Mouse (Mus musculus): ENCODE data around the gene Chp2. TPM values are rescaled to one million over a fixed set of nuclear protein-coding genes. Genes with fewer than 3 reads are reported as not detected.
"Not testable (repeated sequence)": the region's sequence is repeated elsewhere in the genome, so short reads cannot be mapped to it uniquely, and the experiment has no call there.

Chp2 gene
- polyA plus RNA-seq, 1 experiment from 2014 or later = 0.66 TPM

- H3K9ac ChIP-seq (ENCODE audit: low read length) = no peak overlapping the region
- ATAC-seq (no peak), DNase-seq (ENCODE audit: low spot score) (no peak)
- no peaks in the 10 kb centered on the region for H3K9me3 ChIP-seq (replicated peaks; ENCODE audit: control insufficient read depth, low read length)
- 54% methylated on average over 4 of the region's 4 CpGs for WGBS
- no peak overlapping the region for H3K27ac ChIP-seq (ENCODE audit: low read depth, low read length)
- no peaks in the 10 kb centered on the region for H3K27me3 ChIP-seq (replicated peaks; ENCODE audit: control insufficient read depth, insufficient read depth, low read length)
- H3K36me3 ChIP-seq (ENCODE audit: control insufficient read depth, insufficient read depth, low read length) = no peaks in the 10 kb centered on the region
- no peak overlapping the region for H3K4me2 ChIP-seq (ENCODE audit: low read length)
- no peak overlapping the region for H3K4me3 ChIP-seq (ENCODE audit: low read depth, low read length)
- no peaks in the 10 kb centered on the region for H3K4me1 ChIP-seq (ENCODE audit: control insufficient read depth, insufficient read depth, low read length)
These were observed 10.6 kb downstream of the Chp2 start for GRCm38 (mm10) chr7:122229916-122230315.

GRCm38 (mm10) chr7:122230866-122231265, 11.6 kb downstream of the Chp2 start:
- Histone ChIP-seq H3K4me1 (ENCODE audit: control insufficient read depth, insufficient read depth, low read length) (no peaks in the 10 kb centered on the region), H3K4me2 (ENCODE audit: low read length) (no peak overlapping the region), H3K4me3 (ENCODE audit: low read depth, low read length) (no peak overlapping the region), H3K36me3 (ENCODE audit: control insufficient read depth, insufficient read depth, low read length) (no peaks in the 10 kb centered on the region), H3K9me3 (replicated peaks; ENCODE audit: control insufficient read depth, low read length) (no peaks in the 10 kb centered on the region), H3K27me3 (replicated peaks; ENCODE audit: control insufficient read depth, insufficient read depth, low read length) (no peaks in the 10 kb centered on the region), H3K9ac (ENCODE audit: low read length) (no peak overlapping the region), H3K27ac (ENCODE audit: low read depth, low read length) (no peak overlapping the region)
- DNase-seq (ENCODE audit: low spot score) = no peak
- WGBS = 87% methylated on average over 4 of the region's 4 CpGs
- no peak for ATAC-seq

GRCm38 (mm10) chr7:122238939-122239338, 19.6 kb downstream of the Chp2 start:
- no peak overlapping the region for H3K27ac ChIP-seq (ENCODE audit: low read depth, low read length)
- no peak overlapping the region for H3K9ac ChIP-seq (ENCODE audit: low read length)
- ATAC-seq (no peak), DNase-seq (ENCODE audit: low spot score) (no peak)
- no peak overlapping the region for H3K4me3 ChIP-seq (ENCODE audit: low read depth, low read length)
- peaks cover 2% of the 10 kb centered on the region; the same call in 1 of the 2 replicates for H3K4me1 ChIP-seq (ENCODE audit: control insufficient read depth, insufficient read depth, low read length)
- no peaks in the 10 kb centered on the region for H3K9me3 ChIP-seq (replicated peaks; ENCODE audit: control insufficient read depth, low read length)
- H3K36me3 ChIP-seq (ENCODE audit: control insufficient read depth, insufficient read depth, low read length) = no peaks in the 10 kb centered on the region
- no peaks in the 10 kb centered on the region for H3K27me3 ChIP-seq (replicated peaks; ENCODE audit: control insufficient read depth, insufficient read depth, low read length)
- WGBS = 93% methylated on average over 2 of the region's 2 CpGs
- H3K4me2 ChIP-seq (ENCODE audit: low read length) = no peak overlapping the region

GRCm38 (mm10) chr7:122240413-122241119, 21.3 kb downstream of the Chp2 start:
- H3K27ac ChIP-seq (ENCODE audit: low read depth, low read length) = no peak overlapping the region
- H3K9ac ChIP-seq (ENCODE audit: low read length) = no peak overlapping the region
- no peaks in the 10 kb centered on the region for H3K27me3 ChIP-seq (replicated peaks; ENCODE audit: control insufficient read depth, insufficient read depth, low read length)
- no peak for DNase-seq (ENCODE audit: low spot score)
- no peak overlapping the region for H3K4me3 ChIP-seq (ENCODE audit: low read depth, low read length)
- H3K4me1 ChIP-seq (ENCODE audit: control insufficient read depth, insufficient read depth, low read length) = peaks cover 3% of the 10 kb centered on the region; the same call in 1 of the 2 replicates
- 79% methylated on average over 6 of the region's 6 CpGs for WGBS
- ATAC-seq = no peak
- no peaks in the 10 kb centered on the region for H3K9me3 ChIP-seq (replicated peaks; ENCODE audit: control insufficient read depth, low read length)
- no peaks in the 10 kb centered on the region for H3K36me3 ChIP-seq (ENCODE audit: control insufficient read depth, insufficient read depth, low read length)
- no peak overlapping the region for H3K4me2 ChIP-seq (ENCODE audit: low read length)

- Histone ChIP-seq H3K4me3 (ENCODE audit: low read depth, low read length) (no peak overlapping the region), H3K27me3 (replicated peaks; ENCODE audit: control insufficient read depth, insufficient read depth, low read length) (no peaks in the 10 kb centered on the region), H3K36me3 (ENCODE audit: control insufficient read depth, insufficient read depth, low read length) (no peaks in the 10 kb centered on the region), H3K4me2 (ENCODE audit: low read length) (no peak overlapping the region), H3K9me3 (replicated peaks; ENCODE audit: control insufficient read depth, low read length) (no peaks in the 10 kb centered on the region), H3K9ac (ENCODE audit: low read length) (no peak overlapping the region), H3K4me1 (ENCODE audit: control insufficient read depth, insufficient read depth, low read length) (peaks cover 3% of the 10 kb centered on the region; the same call in 1 of the 2 replicates), H3K27ac (ENCODE audit: low read depth, low read length) (no peak overlapping the region)
- DNase-seq (ENCODE audit: low spot score) (peak; percentile 81), ATAC-seq (peak; percentile 66; the same call in 1 of the 2 replicates)
- WGBS = 48% methylated on average over 1 of the region's 1 CpGs
These were observed 23.0 kb downstream of the Chp2 start for GRCm38 (mm10) chr7:122242260-122242659.

- ATAC-seq; H3K36me3 ChIP-seq (ENCODE audit: control insufficient read depth, insufficient read depth, low read length); H3K9ac ChIP-seq (ENCODE audit: low read length); H3K4me1 ChIP-seq (ENCODE audit: control insufficient read depth, insufficient read depth, low read length); H3K27me3 ChIP-seq (replicated peaks; ENCODE audit: control insufficient read depth, insufficient read depth, low read length); H3K27ac ChIP-seq (ENCODE audit: low read depth, low read length); H3K4me3 ChIP-seq (ENCODE audit: low read depth, low read length); DNase-seq (ENCODE audit: low spot score); H3K9me3 ChIP-seq (replicated peaks; ENCODE audit: control insufficient read depth, low read length); H3K4me2 ChIP-seq (ENCODE audit: low read length): not testable (repeated sequence)
These were observed 23.4 kb downstream of the Chp2 start for GRCm38 (mm10) chr7:122242744-122243143.

GRCm38 (mm10) chr7:122244166-122244565, 24.9 kb downstream of the Chp2 start:
- H3K9ac ChIP-seq (ENCODE audit: low read length) = no peak overlapping the region
- no peaks in the 10 kb centered on the region for H3K27me3 ChIP-seq (replicated peaks; ENCODE audit: control insufficient read depth, insufficient read depth, low read length)
- H3K4me1 ChIP-seq (ENCODE audit: control insufficient read depth, insufficient read depth, low read length) = peaks cover 3% of the 10 kb centered on the region; the same call in 1 of the 2 replicates
- no peaks in the 10 kb centered on the region for H3K36me3 ChIP-seq (ENCODE audit: control insufficient read depth, insufficient read depth, low read length)
- DNase-seq (ENCODE audit: low spot score) = peak; percentile 49
- H3K4me2 ChIP-seq (ENCODE audit: low read length) = 0 out of 2 replicates have a peak overlapping the region, but pooled peaks have one; percentile 10
- H3K9me3 ChIP-seq (replicated peaks; ENCODE audit: control insufficient read depth, low read length) = no peaks in the 10 kb centered on the region
- no peak overlapping the region for H3K4me3 ChIP-seq (ENCODE audit: low read depth, low read length)
- WGBS = 9% methylated on average over 7 of the region's 7 CpGs
- H3K27ac ChIP-seq (ENCODE audit: low read depth, low read length) = no peak overlapping the region
- peak; percentile 76 for ATAC-seq

GRCm38 (mm10) chr7:122244584-122244983, 25.3 kb downstream of the Chp2 start:
- Histone ChIP-seq H3K9ac (ENCODE audit: low read length) (no peak overlapping the region), H3K4me2 (ENCODE audit: low read length) (no peak overlapping the region), H3K4me3 (ENCODE audit: low read depth, low read length) (no peak overlapping the region), H3K9me3 (replicated peaks; ENCODE audit: control insufficient read depth, low read length) (no peaks in the 10 kb centered on the region), H3K27ac (ENCODE audit: low read depth, low read length) (no peak overlapping the region), H3K27me3 (replicated peaks; ENCODE audit: control insufficient read depth, insufficient read depth, low read length) (no peaks in the 10 kb centered on the region), H3K36me3 (ENCODE audit: control insufficient read depth, insufficient read depth, low read length) (no peaks in the 10 kb centered on the region), H3K4me1 (ENCODE audit: control insufficient read depth, insufficient read depth, low read length) (peaks cover 3% of the 10 kb centered on the region; the same call in 1 of the 2 replicates)
- 22% methylated on average over 8 of the region's 8 CpGs for WGBS
- ATAC-seq (peak; percentile 64), DNase-seq (ENCODE audit: low spot score) (peak; percentile 38)

GRCm38 (mm10) chr7:122245976-122246375, 26.7 kb downstream of the Chp2 start:
- WGBS = 43% methylated on average over 5 of the region's 5 CpGs
- no peak for ATAC-seq
- no peaks in the 10 kb centered on the region for H3K36me3 ChIP-seq (ENCODE audit: control insufficient read depth, insufficient read depth, low read length)

More at GRCm38 (mm10) chr7:122245976-122246375, 26.7 kb downstream of the Chp2 start:
- Histone ChIP-seq H3K9ac (ENCODE audit: low read length) (no peak overlapping the region), H3K4me3 (ENCODE audit: low read depth, low read length) (no peak overlapping the region), H3K9me3 (replicated peaks; ENCODE audit: control insufficient read depth, low read length) (no peaks in the 10 kb centered on the region), H3K4me1 (ENCODE audit: control insufficient read depth, insufficient read depth, low read length) (peaks cover 3% of the 10 kb centered on the region; the same call in 1 of the 2 replicates), H3K27me3 (replicated peaks; ENCODE audit: control insufficient read depth, insufficient read depth, low read length) (no peaks in the 10 kb centered on the region), H3K4me2 (ENCODE audit: low read length) (no peak overlapping the region), H3K27ac (ENCODE audit: low read depth, low read length) (no peak overlapping the region)
- no peak for DNase-seq (ENCODE audit: low spot score)

Measured in forebrain, embryonic 14.5 days (tissue).